ENCODE assay signal across 8 mouse cellular contexts in the genomic region with DNA sequence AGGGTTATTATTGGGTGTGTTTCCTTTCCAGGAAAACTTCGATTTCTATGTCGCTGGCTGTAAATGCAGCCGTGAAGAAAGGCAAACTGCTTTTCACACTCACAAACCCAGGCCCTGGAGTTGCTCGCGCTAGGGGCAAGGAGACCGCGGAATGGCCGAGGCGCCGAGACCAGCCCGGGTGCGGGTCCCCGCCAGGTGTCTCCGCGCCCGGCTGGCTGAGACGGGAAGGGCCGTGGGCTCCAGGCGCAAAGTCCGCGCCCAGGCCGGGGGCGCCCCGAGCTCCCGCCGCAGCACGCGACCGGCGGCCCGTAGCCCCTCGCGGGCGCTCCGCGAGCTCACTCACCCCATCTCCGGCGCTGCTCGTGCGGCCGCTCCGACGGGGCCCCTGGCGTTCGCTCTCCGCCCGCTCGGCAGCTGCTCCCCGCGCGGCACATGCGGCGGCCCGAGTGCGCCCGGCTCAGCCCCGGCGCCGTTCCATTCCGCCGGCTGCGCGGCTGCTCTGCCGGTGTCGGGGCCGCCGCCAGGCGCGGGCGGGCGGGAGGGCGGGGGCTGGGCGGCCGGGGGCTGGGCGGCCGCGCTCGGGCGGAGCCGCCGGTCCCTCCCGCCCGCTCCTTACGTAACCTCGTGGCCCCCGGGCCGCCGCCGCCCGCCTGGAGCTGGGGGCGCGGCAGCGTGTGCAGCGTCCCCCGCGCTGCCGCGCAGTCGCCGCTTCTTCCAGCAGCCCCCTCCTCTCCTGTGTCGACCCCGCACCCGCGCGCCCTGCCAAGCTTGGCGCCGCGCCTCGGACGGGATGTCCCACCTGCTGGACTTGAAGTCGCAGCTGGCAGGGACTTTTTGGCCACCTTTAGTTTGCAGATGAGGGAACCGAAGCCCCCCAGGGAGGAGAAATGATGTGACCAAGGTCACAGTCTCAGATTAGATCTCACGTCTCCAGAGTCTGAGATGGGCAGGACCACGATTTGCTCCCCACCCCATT. TPM values are rescaled to one million over a fixed set of nuclear protein-coding genes. Genes with fewer than 3 reads are reported as not detected.
A peak's percentile ranks its signal among the peaks of the same experiment; 100 is the strongest.
DNase-seq lines count a peak whose midpoint lies in the region; ATAC-seq lines count a peak whose summit lies in the region.

No protein-coding gene starts in this region.

- peak overlapping the region; percentile 89 for H3K4me2 ChIP-seq in forebrain, embryonic 12.5 days
- peak overlapping the region; percentile 74 for H3K4me2 ChIP-seq in hindbrain, embryonic 14.5 days (replicated peaks)
- peak overlapping the region; percentile 97 for H3K4me2 ChIP-seq in liver, embryonic 11.5 days
- H3K4me2 ChIP-seq in neural tube, embryonic 15.5 days, result peak overlapping the region; percentile 83

- H3K9me3 ChIP-seq in forebrain, embryonic 12.5 days, result no peaks in the 10 kb centered on the region
- 0 out of 2 replicates have a peak, but pooled peaks cover 5% of the 10 kb centered on the region for H3K9me3 ChIP-seq in hindbrain, embryonic 14.5 days (ENCODE audit: control insufficient read depth, low read length)
- H3K9me3 ChIP-seq in liver, embryonic 11.5 days (ENCODE audit: control insufficient read depth, low read length), result no peaks in the 10 kb centered on the region; the same call in 1 of the 2 replicates
- no peaks in the 10 kb centered on the region for H3K9me3 ChIP-seq in neural tube, embryonic 15.5 days (replicated peaks)

- peak overlapping the region; percentile 73 for H3K27ac ChIP-seq in forebrain, embryonic 12.5 days
- peak overlapping the region; percentile 71 for H3K27ac ChIP-seq in hindbrain, embryonic 14.5 days
- H3K27ac ChIP-seq in liver, embryonic 11.5 days (ENCODE audit: low read depth, low read length), result no peak overlapping the region
- H3K27ac ChIP-seq in neural tube, embryonic 15.5 days (replicated peaks), result peak overlapping the region; percentile 80

- H3K27me3 ChIP-seq in forebrain, embryonic 12.5 days, result peaks cover 32% of the 10 kb centered on the region
- H3K27me3 ChIP-seq in hindbrain, embryonic 14.5 days (ENCODE audit: control insufficient read depth, insufficient read depth, low read length), result no peaks in the 10 kb centered on the region
- H3K27me3 ChIP-seq in liver, embryonic 11.5 days (replicated peaks; ENCODE audit: control insufficient read depth, insufficient read depth, low read length), result peaks cover 40% of the 10 kb centered on the region
- H3K27me3 ChIP-seq in neural tube, embryonic 15.5 days (replicated peaks), result no peaks in the 10 kb centered on the region

- H3K4me3 ChIP-seq in forebrain, embryonic 12.5 days (replicated peaks), result peak overlapping the region; percentile 70
- peak overlapping the region; percentile 75 for H3K4me3 ChIP-seq in hindbrain, embryonic 14.5 days (replicated peaks; ENCODE audit: low read length)
- peak overlapping the region; percentile 69 for H3K4me3 ChIP-seq in liver, embryonic 11.5 days (ENCODE audit: low read depth, low read length)
- H3K4me3 ChIP-seq in neural tube, embryonic 15.5 days (replicated peaks), result peak overlapping the region; percentile 83

- H3K9ac ChIP-seq in forebrain, embryonic 12.5 days, result peak overlapping the region; percentile 78
- H3K9ac ChIP-seq in hindbrain, embryonic 14.5 days, result peak overlapping the region; percentile 77
- peak overlapping the region; percentile 67 for H3K9ac ChIP-seq in liver, embryonic 11.5 days (ENCODE audit: low read depth, low read length)
- peak overlapping the region; percentile 78 for H3K9ac ChIP-seq in neural tube, embryonic 15.5 days (replicated peaks)

- H3K4me1 ChIP-seq in forebrain, embryonic 12.5 days, result peaks cover 9% of the 10 kb centered on the region
- H3K4me1 ChIP-seq in hindbrain, embryonic 14.5 days (replicated peaks; ENCODE audit: control insufficient read depth, insufficient read depth, low read length), result peaks cover 10% of the 10 kb centered on the region
- H3K4me1 ChIP-seq in liver, embryonic 11.5 days (replicated peaks; ENCODE audit: control insufficient read depth, insufficient read depth, low read length), result peaks cover 11% of the 10 kb centered on the region
- peaks cover 23% of the 10 kb centered on the region for H3K4me1 ChIP-seq in neural tube, embryonic 15.5 days

- peak; percentile 22 to 43 for DNase-seq in layer of hippocampus, postnatal 25 days (ENCODE audit: extremely low spot score in 1 of 2, low spot score in 1 of 2)
- DNase-seq in layer of hippocampus, adult 8-10 months (ENCODE audit: low spot score in 2 of 2), result no peak
- peak; percentile 45 for DNase-seq in adrenal gland, postnatal 25 days
- DNase-seq in hindbrain, embryonic 14.5 days (ENCODE audit: low spot score), result peak; percentile 50
- DNase-seq in liver, embryonic 11.5 days (ENCODE audit: low spot score), result peak; percentile 59
- no peak for DNase-seq in natural killer cell, adult 2 months (ENCODE audit: low spot score in 2 of 2)

- no peaks in the 10 kb centered on the region for H3K36me3 ChIP-seq in forebrain, embryonic 12.5 days (replicated peaks)
- no peaks in the 10 kb centered on the region for H3K36me3 ChIP-seq in hindbrain, embryonic 14.5 days (replicated peaks; ENCODE audit: control insufficient read depth, insufficient read depth)
- H3K36me3 ChIP-seq in liver, embryonic 11.5 days (ENCODE audit: control insufficient read depth, insufficient read depth, low read length), result no peaks in the 10 kb centered on the region
- H3K36me3 ChIP-seq in neural tube, embryonic 15.5 days, result no peaks in the 10 kb centered on the region; the same call in 1 of the 2 replicates

- under 1% methylated on average over 87 of the region's 114 CpGs for WGBS in forebrain, embryonic 12.5 days
- WGBS in hindbrain, embryonic 14.5 days, result 1% methylated on average over 71 of the region's 114 CpGs
- WGBS in liver, embryonic 11.5 days, result under 1% methylated on average over 98 of the region's 114 CpGs
- 1% methylated on average over 73 of the region's 114 CpGs for WGBS in neural tube, embryonic 15.5 days

- ATAC-seq in forebrain, embryonic 12.5 days (ENCODE audit: low FRiP score), result peak; percentile 89
- peak; percentile 84 for ATAC-seq in hindbrain, embryonic 14.5 days (ENCODE audit: low FRiP score)
- peak; percentile 75 for ATAC-seq in liver, embryonic 11.5 days (replicated peaks; ENCODE audit: low FRiP score)
- ATAC-seq in neural tube, embryonic 15.5 days (ENCODE audit: low FRiP score), result peak; percentile 84

RNA-seq across cellular contexts. Expression of gene Homer2, which starts 0.6 kb away (rescaled TPM):
- total RNA-seq in layer of hippocampus, postnatal 25 days (2021), result 10 to 100 TPM; 82.2 to 99.1 TPM
- total RNA-seq in layer of hippocampus, adult 8-10 months (2022), result 10 to 100 TPM; 77.8 to 89.4 (median 88.7) TPM
- total RNA-seq in adrenal gland, postnatal 25 days (2021), result 2.4 and 2.6 TPM in 2 replicates
- 33.3 and 34.1 TPM in 2 replicates for polyA plus RNA-seq in forebrain, embryonic 12.5 days (2016; fragmentation: Nextera tagmentation; extraction: Ambion mirVana)
- 25.7 and 27.8 TPM in 2 replicates for polyA plus RNA-seq in hindbrain, embryonic 14.5 days (2014; fragmentation: Nextera tagmentation; extraction: Ambion mirVana)
- 16.0 and 17.7 TPM in 2 replicates for polyA plus RNA-seq in liver, embryonic 11.5 days (2014; fragmentation: Nextera tagmentation; extraction: Ambion mirVana)
- 29.3 and 30.1 TPM in 2 replicates for polyA plus RNA-seq in neural tube, embryonic 15.5 days (2015; fragmentation: Nextera tagmentation; extraction: Ambion mirVana)

RNA-seq across cellular contexts. Expression of gene Ramac, which starts 56.0 kb away (rescaled TPM):
- total RNA-seq in layer of hippocampus, postnatal 25 days (2021), result 10 to 100 TPM; 66.2 to 74.1 TPM
- total RNA-seq in layer of hippocampus, adult 8-10 months (2022), result 10 to 100 TPM; 69.5 to 77.5 (median 73.7) TPM
- 46.5 and 55.8 TPM in 2 replicates for total RNA-seq in adrenal gland, postnatal 25 days (2021)
- polyA plus RNA-seq in forebrain, embryonic 12.5 days (2016; fragmentation: Nextera tagmentation; extraction: Ambion mirVana), result 134 and 138 TPM in 2 replicates
- polyA plus RNA-seq in hindbrain, embryonic 14.5 days (2014; fragmentation: Nextera tagmentation; extraction: Ambion mirVana), result 127 and 137 TPM in 2 replicates
- polyA plus RNA-seq in liver, embryonic 11.5 days (2014; fragmentation: Nextera tagmentation; extraction: Ambion mirVana), result 98.0 and 103 TPM in 2 replicates
- polyA plus RNA-seq in neural tube, embryonic 15.5 days (2015; fragmentation: Nextera tagmentation; extraction: Ambion mirVana), result 132 and 137 TPM in 2 replicates

Comparison
In these comparisons a context has a peak if more than half of its experiments do, and no peak if none do; other contexts are left out.
1. DNase-seq: peak in layer of hippocampus, postnatal 25 days (2 of 2), adrenal gland, postnatal 25 days (single experiment), hindbrain, embryonic 14.5 days (single experiment) and liver, embryonic 11.5 days (single experiment); none in layer of hippocampus, adult 8-10 months (0 of 2) and natural killer cell, adult 2 months (0 of 2).
2. Peak in every context shown above with its lines, with median percentiles within 50 percentile points of each other: ATAC-seq, H3K4me2 ChIP-seq, H3K4me3 ChIP-seq and H3K9ac ChIP-seq.